Mouse (Mus musculus): ENCODE results near the gene Iqgap2.

DNA sequence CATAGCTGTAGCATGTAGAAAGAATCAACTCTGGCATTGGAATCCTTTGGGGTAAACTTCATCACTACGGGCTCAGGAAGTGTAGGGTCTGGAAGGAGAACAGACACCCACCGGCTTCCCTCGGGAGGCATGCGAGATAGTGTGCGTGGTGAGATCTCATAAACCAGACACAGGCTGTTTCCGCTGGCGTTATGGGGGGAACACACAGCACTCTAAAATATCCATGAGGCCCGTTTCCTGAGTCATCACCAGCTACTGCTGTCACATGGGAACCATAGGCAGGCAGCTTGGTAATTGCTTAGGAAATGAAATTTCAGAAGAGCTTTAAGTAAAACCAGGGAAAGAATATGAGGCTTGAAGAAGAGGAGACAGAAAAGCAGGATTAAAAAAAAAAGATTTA is 199.5 kb downstream of the Iqgap2 start:
- TF ChIP-seq CTCF (IDR thresholded peaks at IDR 0.05; ENCODE audit: low read depth) (no peak), EP300 (IDR thresholded peaks at IDR 0.05; ENCODE audit: low read depth) (no peak)

Data from liver, postnatal 0 days (tissue).